Mouse (Mus musculus): ENCODE measurements around the gene Gm49673. TPM values are rescaled to one million over a fixed set of nuclear protein-coding genes. Genes with fewer than 3 reads are reported as not detected.
"Not testable (repeated sequence)": the region's sequence is repeated elsewhere in the genome, so short reads cannot be mapped to it uniquely, and the experiment has no call there.

Gm49673 gene
- polyA plus RNA-seq, 1 experiment from 2014 or later = 0.96 TPM

DNA sequence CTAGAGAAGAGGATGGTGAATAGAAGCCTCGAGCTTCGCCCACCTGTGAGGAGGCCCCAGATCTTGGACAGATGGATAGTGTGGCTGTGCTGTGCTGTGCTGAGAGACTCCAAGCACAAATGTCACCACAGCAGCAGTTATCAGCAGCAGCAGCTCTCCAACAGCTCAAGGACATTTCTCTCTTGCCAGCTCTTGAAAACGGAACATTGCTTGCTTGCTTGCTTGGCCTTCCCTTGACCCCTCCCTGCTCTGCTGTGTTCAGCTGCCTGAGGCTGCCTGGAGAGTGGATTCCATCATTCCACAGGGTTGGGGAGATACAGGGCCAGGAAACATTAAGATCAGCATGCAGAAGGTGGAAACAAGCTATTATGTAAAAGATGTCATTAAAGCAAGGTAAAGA lies 24.6 kb downstream of the Gm49673 start:
- not testable (repeated sequence) for H3K27me3 ChIP-seq (ENCODE audit: control insufficient read depth, insufficient read depth, low read length); H3K27ac ChIP-seq (ENCODE audit: low read depth, low read length); H3K9me3 ChIP-seq (ENCODE audit: control insufficient read depth, low read length); H3K4me1 ChIP-seq (replicated peaks; ENCODE audit: control insufficient read depth, insufficient read depth, low read length); H3K9ac ChIP-seq (ENCODE audit: low read depth, low read length); ATAC-seq (ENCODE audit: low FRiP score); DNase-seq (ENCODE audit: low spot score); H3K4me2 ChIP-seq (replicated peaks; ENCODE audit: low read depth, low read length); H3K4me3 ChIP-seq (ENCODE audit: low read depth, low read length); H3K36me3 ChIP-seq (ENCODE audit: control insufficient read depth, insufficient read depth, low read length)
- WGBS = no CpG with 5 or more reads among the region's 3 CpGs

DNA sequence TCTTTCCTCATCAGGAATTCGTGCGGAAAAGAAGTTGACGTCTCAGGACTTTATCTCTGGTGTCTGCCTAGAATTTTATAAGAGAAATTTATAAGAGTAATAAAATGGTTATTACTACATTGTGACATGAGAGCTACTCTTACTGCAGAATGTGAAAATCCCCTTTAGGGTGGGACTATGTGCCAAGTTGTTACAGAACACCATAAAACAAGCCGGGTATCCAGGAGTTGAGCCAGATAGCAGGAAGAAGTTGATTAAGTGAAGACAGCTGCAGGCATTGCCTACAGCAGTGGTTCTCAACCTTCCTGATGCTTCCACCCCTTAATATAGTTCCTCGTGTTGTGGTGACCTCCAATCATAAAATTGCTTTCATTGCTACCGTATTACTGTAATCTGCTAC lies 30.7 kb downstream of the Gm49673 start:
- not testable (repeated sequence) for ATAC-seq (ENCODE audit: low FRiP score); H3K4me3 ChIP-seq (ENCODE audit: low read depth, low read length); H3K4me1 ChIP-seq (replicated peaks; ENCODE audit: control insufficient read depth, insufficient read depth, low read length); H3K4me2 ChIP-seq (replicated peaks; ENCODE audit: low read depth, low read length); H3K36me3 ChIP-seq (ENCODE audit: control insufficient read depth, insufficient read depth, low read length); H3K27me3 ChIP-seq (ENCODE audit: control insufficient read depth, insufficient read depth, low read length); H3K9ac ChIP-seq (ENCODE audit: low read depth, low read length); H3K9me3 ChIP-seq (ENCODE audit: control insufficient read depth, low read length); DNase-seq (ENCODE audit: low spot score); H3K27ac ChIP-seq (ENCODE audit: low read depth, low read length)
- WGBS = no CpG with 5 or more reads among the region's 6 CpGs

DNA sequence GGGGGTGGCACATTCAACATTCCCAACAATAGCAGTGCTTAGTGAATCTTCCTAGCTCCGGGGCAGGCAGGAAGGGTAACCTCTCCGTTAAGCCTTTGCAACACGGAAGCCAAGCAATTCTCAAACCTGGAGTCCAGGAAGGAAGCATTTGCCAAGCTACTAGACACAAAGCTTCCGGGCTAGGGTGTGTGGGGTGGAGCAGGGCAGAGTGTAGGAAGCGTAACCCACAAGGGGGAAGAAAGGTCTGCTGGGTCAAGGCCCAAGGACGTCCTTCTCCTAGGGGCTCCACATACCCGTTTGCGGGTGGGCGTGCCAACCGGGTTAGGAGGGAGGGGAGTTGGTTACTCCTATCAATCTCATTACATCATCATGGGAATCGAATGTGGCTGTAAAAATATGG lies 31.2 kb downstream of the Gm49673 start:
- H3K4me2 ChIP-seq (replicated peaks; ENCODE audit: low read depth, low read length); H3K9ac ChIP-seq (ENCODE audit: low read depth, low read length); H3K36me3 ChIP-seq (ENCODE audit: control insufficient read depth, insufficient read depth, low read length); DNase-seq (ENCODE audit: low spot score); H3K27ac ChIP-seq (ENCODE audit: low read depth, low read length); H3K9me3 ChIP-seq (ENCODE audit: control insufficient read depth, low read length); H3K4me1 ChIP-seq (replicated peaks; ENCODE audit: control insufficient read depth, insufficient read depth, low read length); H3K4me3 ChIP-seq (ENCODE audit: low read depth, low read length); H3K27me3 ChIP-seq (ENCODE audit: control insufficient read depth, insufficient read depth, low read length); ATAC-seq (ENCODE audit: low FRiP score): not testable (repeated sequence)
- 73% methylated on average over 6 of the region's 11 CpGs for WGBS

GRCm38 (mm10) chr17:8112199-8112598 lies 35.4 kb downstream of the Gm49673 start:
- WGBS = no CpG with 5 or more reads among the region's 1 CpGs
- not testable (repeated sequence) for H3K27me3 ChIP-seq (ENCODE audit: control insufficient read depth, insufficient read depth, low read length); H3K4me2 ChIP-seq (replicated peaks; ENCODE audit: low read depth, low read length); H3K9ac ChIP-seq (ENCODE audit: low read depth, low read length); ATAC-seq (ENCODE audit: low FRiP score); DNase-seq (ENCODE audit: low spot score); H3K36me3 ChIP-seq (ENCODE audit: control insufficient read depth, insufficient read depth, low read length); H3K4me1 ChIP-seq (replicated peaks; ENCODE audit: control insufficient read depth, insufficient read depth, low read length); H3K9me3 ChIP-seq (ENCODE audit: control insufficient read depth, low read length); H3K4me3 ChIP-seq (ENCODE audit: low read depth, low read length); H3K27ac ChIP-seq (ENCODE audit: low read depth, low read length)

DNA sequence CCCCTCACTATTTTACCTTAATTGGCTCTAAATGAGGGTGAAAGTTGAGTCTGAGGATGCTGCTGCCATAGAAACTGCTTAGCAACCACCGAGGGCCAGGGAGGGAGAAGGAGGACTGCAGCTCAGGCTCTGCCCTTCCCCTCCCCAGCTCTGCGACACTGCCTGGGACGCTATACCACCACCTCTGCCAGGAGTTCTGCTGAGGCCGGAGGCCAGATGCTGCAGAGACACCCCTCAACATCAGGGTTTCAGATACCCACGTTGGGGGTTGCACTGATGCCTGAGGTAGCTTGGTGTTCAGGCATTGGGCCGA lies 46.3 kb downstream of the Gm49673 start:
- not testable (repeated sequence) for H3K9me3 ChIP-seq (ENCODE audit: control insufficient read depth, low read length); DNase-seq (ENCODE audit: low spot score); H3K4me3 ChIP-seq (ENCODE audit: low read depth, low read length); H3K4me1 ChIP-seq (replicated peaks; ENCODE audit: control insufficient read depth, insufficient read depth, low read length); H3K27me3 ChIP-seq (ENCODE audit: control insufficient read depth, insufficient read depth, low read length); H3K9ac ChIP-seq (ENCODE audit: low read depth, low read length); H3K4me2 ChIP-seq (replicated peaks; ENCODE audit: low read depth, low read length); H3K27ac ChIP-seq (ENCODE audit: low read depth, low read length); H3K36me3 ChIP-seq (ENCODE audit: control insufficient read depth, insufficient read depth, low read length)
- ATAC-seq (ENCODE audit: low FRiP score) = peak; percentile 75
- 32% methylated on average over 3 of the region's 6 CpGs for WGBS

- H3K9me3 ChIP-seq (ENCODE audit: control insufficient read depth, low read length); H3K4me1 ChIP-seq (replicated peaks; ENCODE audit: control insufficient read depth, insufficient read depth, low read length); DNase-seq (ENCODE audit: low spot score); H3K9ac ChIP-seq (ENCODE audit: low read depth, low read length); H3K4me3 ChIP-seq (ENCODE audit: low read depth, low read length); H3K27me3 ChIP-seq (ENCODE audit: control insufficient read depth, insufficient read depth, low read length); H3K4me2 ChIP-seq (replicated peaks; ENCODE audit: low read depth, low read length); H3K27ac ChIP-seq (ENCODE audit: low read depth, low read length); H3K36me3 ChIP-seq (ENCODE audit: control insufficient read depth, insufficient read depth, low read length): not testable (repeated sequence)
- peak; percentile 70 for ATAC-seq (ENCODE audit: low FRiP score)
- WGBS = 36% methylated on average over 5 of the region's 26 CpGs
Measured at GRCm38 (mm10) chr17:8100405-8101296, 46.9 kb downstream of the Gm49673 start.

DNA sequence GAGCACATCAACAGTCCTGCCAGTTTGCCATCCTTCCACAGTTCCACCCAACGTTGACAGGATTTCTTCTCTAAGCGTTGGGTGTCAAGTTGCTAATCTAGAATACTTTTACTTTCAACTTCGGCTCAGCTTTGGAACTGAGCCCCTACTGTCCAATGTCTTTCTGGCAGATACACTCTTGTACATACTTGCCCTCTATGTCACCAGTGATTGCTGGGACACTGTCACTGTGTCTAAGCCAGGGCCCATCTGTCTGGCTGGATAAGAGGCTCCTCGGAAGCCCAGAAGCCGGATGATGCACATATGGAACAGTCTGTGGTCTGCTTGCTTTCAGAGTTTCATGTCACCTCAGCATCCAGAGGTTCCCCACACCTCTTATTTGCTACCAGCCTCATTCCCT lies 51.4 kb downstream of the Gm49673 start:
- H3K4me2 ChIP-seq (replicated peaks; ENCODE audit: low read depth, low read length); H3K4me3 ChIP-seq (ENCODE audit: low read depth, low read length); H3K27ac ChIP-seq (ENCODE audit: low read depth, low read length); H3K36me3 ChIP-seq (ENCODE audit: control insufficient read depth, insufficient read depth, low read length); H3K27me3 ChIP-seq (ENCODE audit: control insufficient read depth, insufficient read depth, low read length); ATAC-seq (ENCODE audit: low FRiP score); H3K9ac ChIP-seq (ENCODE audit: low read depth, low read length); DNase-seq (ENCODE audit: low spot score); H3K4me1 ChIP-seq (replicated peaks; ENCODE audit: control insufficient read depth, insufficient read depth, low read length); H3K9me3 ChIP-seq (ENCODE audit: control insufficient read depth, low read length): not testable (repeated sequence)
- 78% methylated on average over 4 of the region's 5 CpGs for WGBS

DNA sequence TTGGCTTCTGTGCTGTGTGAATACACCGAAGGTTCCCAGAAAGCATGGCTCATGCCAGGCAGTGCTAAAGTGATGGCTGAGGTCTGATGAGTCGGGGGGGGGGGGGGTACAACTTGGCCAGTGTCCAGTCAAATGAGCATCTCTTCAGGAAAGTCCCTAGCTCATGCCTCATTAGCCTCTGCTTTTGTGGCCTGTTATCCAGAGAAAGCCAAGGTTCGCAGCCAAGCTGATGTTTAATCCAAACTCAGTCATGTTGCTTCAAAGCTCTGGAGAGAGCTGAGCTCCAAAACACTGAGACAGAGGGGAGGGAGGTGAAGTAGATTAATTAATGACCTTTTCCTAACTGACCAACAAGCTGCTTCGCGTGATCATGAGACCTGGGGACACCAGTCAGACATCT lies 51.9 kb downstream of the Gm49673 start:
- WGBS = 35% methylated on average over 2 of the region's 5 CpGs
- not testable (repeated sequence) for H3K27me3 ChIP-seq (ENCODE audit: control insufficient read depth, insufficient read depth, low read length); H3K4me1 ChIP-seq (replicated peaks; ENCODE audit: control insufficient read depth, insufficient read depth, low read length); H3K27ac ChIP-seq (ENCODE audit: low read depth, low read length); H3K36me3 ChIP-seq (ENCODE audit: control insufficient read depth, insufficient read depth, low read length); ATAC-seq (ENCODE audit: low FRiP score); H3K9me3 ChIP-seq (ENCODE audit: control insufficient read depth, low read length); H3K9ac ChIP-seq (ENCODE audit: low read depth, low read length); H3K4me2 ChIP-seq (replicated peaks; ENCODE audit: low read depth, low read length); DNase-seq (ENCODE audit: low spot score); H3K4me3 ChIP-seq (ENCODE audit: low read depth, low read length)

Measured in hindbrain, embryonic 11.5 days (tissue).